Mouse (Mus musculus) kidney, adult 2 months (tissue): ENCODE measurements at regions not wholly inside any gene's neighbourhood (a gene's known extent, or its start where the extent isn't known, plus 50 kb on each side); places are given as distances from the start of the nearest gene placed in this dataset.

Source experiments
- DNase-seq: peaks from one replicate; pipeline ENCODE4 v3.0.0; 2021
- H3K27ac ChIP-seq: fragments of 200-500 bp; 2 replicates; pipeline ENCODE4 v1.5.1; 2012; ENCODE audit warnings: low read depth, low read length, control low read depth, inconsistent platforms; ENCODE audit not compliant: insufficient read depth
- H3K27me3 ChIP-seq: fragments of 200-500 bp; replicated peaks from 2 replicates; pipeline ENCODE4 v1.6.1; 2012; ENCODE audit warnings: mild to moderate bottlenecking, moderate library complexity, low read length, inconsistent platforms; ENCODE audit not compliant: control insufficient read depth, insufficient read depth
- H3K36me3 ChIP-seq: fragments of 200-500 bp; 2 replicates; pipeline ENCODE4 v1.6.1; 2012; ENCODE audit warnings: mild to moderate bottlenecking, moderate library complexity, low read length, inconsistent platforms; ENCODE audit not compliant: control insufficient read depth, insufficient read depth
- H3K4me1 ChIP-seq: fragments of 200-500 bp; 2 replicates; pipeline ENCODE4 v1.6.1; 2011; ENCODE audit warnings: low read length; ENCODE audit not compliant: control insufficient read depth, insufficient read depth
- H3K4me3 ChIP-seq: fragments of 200-500 bp; 2 replicates; pipeline ENCODE4 v1.5.1; 2011; ENCODE audit warnings: mild to moderate bottlenecking, low read depth, low read length, control low read depth; ENCODE audit not compliant: insufficient read depth
- CTCF ChIP-seq: fragments of 200-500 bp; conservative IDR thresholded peaks from 2 replicates; pipeline ENCODE4 v1.5.1; 2011; ENCODE audit warnings: low read depth, mild to moderate bottlenecking, control low read depth, low read length, moderate library complexity, mixed read lengths; ENCODE audit not compliant: insufficient read depth, insufficient read length
- POLR2A ChIP-seq: fragments of 200-500 bp; IDR thresholded peaks from one replicate; pipeline ENCODE4 v1.6.1; 2011; ENCODE audit warnings: low read depth, low read length, control low read depth
- WGBS: fragments of 180-500 bp; shearing (Covaris S2); methylation state at CpG from one replicate; pipeline ENCODE4 v1.1.7; 2018; 5-methylcytosine and 5-hydroxymethylcytosine counted together

DNA sequence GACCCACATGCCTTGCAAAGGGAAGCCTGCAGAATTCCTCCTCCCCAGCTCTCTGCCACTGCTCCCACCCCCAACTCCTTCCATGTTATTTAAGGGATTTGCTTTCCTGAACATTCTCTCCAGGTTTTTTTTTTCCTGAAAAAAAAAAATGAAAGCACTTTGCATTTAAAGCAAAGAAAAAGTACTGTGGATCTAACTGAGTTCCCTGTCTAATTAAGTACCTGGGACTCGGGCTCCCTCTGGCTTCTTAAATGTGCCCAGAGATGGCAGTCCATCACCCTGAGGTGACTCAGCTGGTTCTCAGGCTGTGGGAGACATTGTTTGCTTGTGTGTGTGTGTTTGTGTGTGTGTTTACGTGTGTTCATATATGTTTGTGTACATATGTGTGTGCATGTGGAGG is 86.2 kb upstream of the Usp47 start:
- TF ChIP-seq POLR2A (no peak), CTCF (no peak)
- no peaks in the 10 kb centered on the region for H3K27me3 ChIP-seq
- WGBS = 89% methylated on average over 2 of the region's 2 CpGs
- DNase-seq = no peak
- H3K27ac ChIP-seq = no peak overlapping the region
- no peak overlapping the region for H3K4me3 ChIP-seq
- H3K36me3 ChIP-seq = no peaks in the 10 kb centered on the region
- H3K4me1 ChIP-seq = no peaks in the 10 kb centered on the region

DNA sequence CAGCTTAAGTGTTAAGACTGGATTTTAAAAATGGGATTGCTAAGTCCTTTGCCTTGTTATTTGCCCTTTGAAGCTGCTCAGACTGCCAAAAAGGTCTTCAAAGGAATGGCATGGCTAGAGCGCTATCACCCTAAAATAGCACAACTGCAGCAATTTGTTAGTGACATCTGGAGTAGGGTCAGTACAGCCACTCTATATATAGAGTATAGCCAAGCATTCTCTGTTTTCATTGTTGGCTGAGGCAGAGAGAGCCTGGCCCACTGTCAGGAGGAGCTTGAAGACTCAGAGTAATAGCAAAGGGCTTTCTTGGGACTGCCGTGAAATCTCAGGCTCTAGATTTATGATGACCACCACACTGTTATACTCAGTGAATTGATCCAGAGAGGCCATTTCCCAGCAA is 90.6 kb upstream of the Usp47 start:
- DNase-seq = no peak
- Histone ChIP-seq H3K27ac (no peak overlapping the region), H3K4me1 (no peaks in the 10 kb centered on the region), H3K27me3 (no peaks in the 10 kb centered on the region), H3K4me3 (no peak overlapping the region), H3K36me3 (no peaks in the 10 kb centered on the region)
- no peak for TF ChIP-seq POLR2A
- TF ChIP-seq CTCF = no peak
- WGBS = 69% methylated on average over 2 of the region's 2 CpGs

DNA sequence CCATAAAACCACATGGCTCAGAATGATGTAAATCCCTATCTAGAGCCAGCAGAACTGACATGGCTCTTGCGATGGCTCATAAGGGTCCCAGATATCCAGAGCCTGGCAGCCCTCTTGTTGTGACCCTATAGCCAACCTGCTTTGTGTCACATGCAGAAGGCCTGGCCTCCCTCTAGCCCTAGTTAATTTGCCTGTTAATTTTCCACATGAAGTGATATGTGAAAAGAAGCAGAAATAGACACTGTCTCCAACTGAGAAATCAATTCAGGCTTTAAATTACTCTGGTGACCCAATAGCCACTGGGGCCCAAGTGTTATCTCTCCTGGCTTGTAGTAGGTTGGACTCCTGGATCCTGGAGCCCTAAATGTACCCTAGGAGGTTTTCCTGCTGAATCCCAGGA is 103.3 kb upstream of the Usp47 start:
- no peaks in the 10 kb centered on the region for H3K27me3 ChIP-seq
- H3K4me1 ChIP-seq = no peaks in the 10 kb centered on the region
- 95% methylated on average over 1 of the region's 1 CpGs for WGBS
- TF ChIP-seq CTCF = no peak
- TF ChIP-seq POLR2A = no peak
- H3K27ac ChIP-seq = no peak overlapping the region
- H3K4me3 ChIP-seq = no peak overlapping the region
- DNase-seq = no peak
- H3K36me3 ChIP-seq = no peaks in the 10 kb centered on the region

DNA sequence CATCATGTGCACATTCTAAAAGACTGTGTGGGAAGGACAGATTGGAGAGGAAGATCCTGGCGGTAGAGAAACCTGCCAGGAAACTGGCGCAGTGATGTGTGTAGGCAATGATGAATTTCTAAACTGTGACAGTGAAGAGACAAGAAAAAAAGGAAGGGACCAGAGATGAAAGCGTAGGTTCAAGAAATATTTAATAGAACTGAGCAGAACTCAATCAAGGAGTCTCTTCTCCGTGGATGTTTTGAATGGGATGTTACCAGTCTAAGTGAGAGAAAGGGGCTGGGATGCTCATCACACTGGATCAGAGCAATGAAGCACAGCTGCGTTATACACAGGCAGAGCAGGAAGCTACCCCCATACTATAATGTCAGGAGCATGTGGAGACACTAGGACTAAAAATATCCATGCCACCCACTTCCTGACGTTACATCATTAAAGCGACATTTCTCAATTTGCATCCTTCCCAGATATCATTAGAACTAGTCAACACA is 119.5 kb upstream of the Usp47 start:
- Histone ChIP-seq H3K27me3 (no peaks in the 10 kb centered on the region), H3K4me1 (no peaks in the 10 kb centered on the region), H3K36me3 (no peaks in the 10 kb centered on the region), H3K27ac (no peak overlapping the region), H3K4me3 (no peak overlapping the region)
- TF ChIP-seq CTCF (no peak), POLR2A (no peak)
- 59% methylated on average over 7 of the region's 7 CpGs for WGBS
- no peak for DNase-seq

DNA sequence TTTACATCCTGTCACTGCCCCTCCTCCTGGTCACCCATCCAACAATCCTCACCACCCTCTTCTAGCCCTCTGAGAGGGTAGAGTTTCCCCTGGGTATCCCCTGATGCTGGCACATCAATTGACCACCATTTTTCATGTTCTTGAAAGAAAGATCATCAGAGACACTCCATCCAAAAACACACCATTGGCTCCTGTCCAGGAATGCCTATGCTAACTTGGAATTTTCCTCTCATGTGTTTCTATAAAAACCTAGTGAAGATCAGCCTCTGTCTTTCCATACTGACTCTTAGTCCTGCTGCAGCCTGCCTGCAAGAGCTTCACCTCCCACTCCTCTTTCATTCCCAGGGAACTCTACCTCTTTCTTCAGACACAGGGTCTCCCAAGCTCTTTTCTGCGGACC is 117.2 kb upstream of the Galnt18 start:
- 72% methylated on average over 1 of the region's 1 CpGs for WGBS
- no peak for DNase-seq
- Histone ChIP-seq H3K27ac (no peak overlapping the region), H3K4me1 (no peaks in the 10 kb centered on the region), H3K36me3 (no peaks in the 10 kb centered on the region), H3K27me3 (no peaks in the 10 kb centered on the region), H3K4me3 (no peak overlapping the region)
- no peak for TF ChIP-seq POLR2A
- TF ChIP-seq CTCF = no peak

DNA sequence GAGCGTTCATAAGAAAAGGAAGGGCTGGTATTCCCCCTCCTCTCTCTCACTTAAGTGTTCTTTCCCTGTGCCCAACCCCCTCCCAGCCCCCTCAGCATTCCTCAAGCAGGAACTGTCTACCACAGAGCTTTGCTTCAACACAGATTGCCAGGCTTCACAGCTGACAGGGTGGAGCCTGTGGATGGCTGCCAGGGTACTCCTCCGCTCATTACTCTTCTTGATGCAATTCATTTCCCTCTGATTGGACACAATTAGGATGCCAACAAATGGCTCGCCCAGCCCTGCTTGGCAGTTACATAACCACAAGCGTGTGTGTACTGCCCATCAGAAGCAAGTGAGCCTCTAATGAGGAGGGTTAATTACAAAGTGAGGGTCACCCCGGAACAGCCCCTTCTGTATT is 116.5 kb upstream of the Galnt18 start:
- Histone ChIP-seq H3K36me3 (no peaks in the 10 kb centered on the region), H3K4me3 (no peak overlapping the region), H3K4me1 (no peaks in the 10 kb centered on the region), H3K27ac (no peak overlapping the region), H3K27me3 (no peaks in the 10 kb centered on the region)
- 43% methylated on average over 5 of the region's 5 CpGs for WGBS
- TF ChIP-seq POLR2A (no peak), CTCF (no peak)
- DNase-seq = no peak

DNA sequence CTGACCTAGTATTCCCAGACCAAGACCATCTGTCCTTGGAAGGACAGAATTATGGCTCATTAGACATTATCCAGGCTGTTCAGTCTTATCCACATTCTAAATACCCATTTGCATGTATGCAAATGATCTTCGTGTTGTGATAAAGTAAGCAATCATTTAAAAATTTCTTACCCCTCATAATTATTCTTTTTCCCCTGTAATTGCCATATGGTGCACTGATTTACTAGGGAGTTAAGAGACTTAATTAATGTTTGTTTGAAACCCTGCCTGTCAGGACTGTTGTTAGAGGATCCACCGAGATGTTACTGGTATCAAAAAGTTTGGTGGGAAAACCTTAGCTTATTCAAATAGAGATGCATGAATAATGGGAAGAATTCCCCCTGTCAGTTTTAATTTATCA is 103.2 kb upstream of the Galnt18 start:
- DNase-seq = no peak
- WGBS = 79% methylated on average over 2 of the region's 2 CpGs
- H3K4me1 ChIP-seq = no peaks in the 10 kb centered on the region

More for the DNA sequence above, 103.2 kb upstream of the Galnt18 start:
- H3K27ac ChIP-seq = no peak overlapping the region
- no peaks in the 10 kb centered on the region for H3K36me3 ChIP-seq
- TF ChIP-seq POLR2A = no peak
- TF ChIP-seq CTCF = no peak
- H3K27me3 ChIP-seq = no peaks in the 10 kb centered on the region
- no peak overlapping the region for H3K4me3 ChIP-seq
